Mouse (Mus musculus) lung, embryonic 14.5 days (tissue): ENCODE measurements around the gene Slamf1. TPM values are rescaled to one million over a fixed set of nuclear protein-coding genes. Genes with fewer than 3 reads are reported as not detected.

Source experiments
- ATAC-seq: fragments of 200-750 bp; cut with Nextera tagmentation; 2 replicates; pipeline ENCODE4 v1.8.0; 2017; ENCODE audit warnings: mild to moderate bottlenecking, moderate TSS enrichment, moderate library complexity; ENCODE audit not compliant: insufficient read depth
- DNase-seq: peaks from one replicate; pipeline ENCODE4 v3.0.0-alpha.2; 2015
- H3K27ac ChIP-seq: fragments of 300-500 bp; sonication (generic); 2 replicates; pipeline ENCODE4 v1.5.1; 2014; ENCODE audit warnings: low read depth, mild to moderate bottlenecking, moderate library complexity
- H3K27me3 ChIP-seq: fragments of 300-500 bp; sonication (generic); 2 replicates; pipeline ENCODE4 v1.6.1; 2014; ENCODE audit warnings: low read length, control low read depth; ENCODE audit not compliant: insufficient read depth
- H3K36me3 ChIP-seq: fragments of 300-500 bp; sonication (generic); 2 replicates; pipeline ENCODE4 v1.6.1; 2014; ENCODE audit warnings: control low read depth; ENCODE audit not compliant: insufficient read depth
- H3K4me1 ChIP-seq: fragments of 300-500 bp; sonication (generic); 2 replicates; pipeline ENCODE4 v1.6.1; 2014; ENCODE audit warnings: antibody characterized with exemption, control low read depth; ENCODE audit not compliant: insufficient read depth
- H3K4me2 ChIP-seq: fragments of 300-500 bp; sonication (generic); 2 replicates; pipeline ENCODE4 v1.6.1; 2014; ENCODE audit warnings: mild to moderate bottlenecking
- H3K4me3 ChIP-seq: fragments of 300-500 bp; sonication (generic); 2 replicates; pipeline ENCODE4 v1.5.1; 2014; ENCODE audit warnings: low read depth, low read length
- H3K9ac ChIP-seq: fragments of 300-500 bp; sonication (generic); 2 replicates; pipeline ENCODE4 v1.6.1; 2014
- H3K9me3 ChIP-seq: fragments of 300-500 bp; sonication (generic); 2 replicates; pipeline ENCODE4 v1.6.1; 2016; ENCODE audit warnings: low read depth, low read length, control low read depth
- CTCF ChIP-seq: IDR thresholded peaks from 2 replicates; pipeline ENCODE4 v1.5.1; 2016; ENCODE audit warnings: antibody characterized with exemption, low read depth
- WGBS: fragments of 180-500 bp; shearing (Covaris S2); extraction: QIAGEN DNeasy Blood & Tissue Kit; methylation state at CpG from one replicate; pipeline ENCODE4 v1.1.7; 2014; 5-methylcytosine and 5-hydroxymethylcytosine counted together
- polyA plus RNA-seq: library from polyadenylated mRNA; unstranded; fragments of >200 nt; fragmentation: Nextera tagmentation; extraction: Ambion mirVana; gene quantifications from 2 replicates; pipeline ENCODE4 v1.2.1, GENCODE M21; 2014

The Slamf1 gene
- polyA plus RNA-seq, 1 experiment from 2014 or later, result 1.1 TPM

DNA sequence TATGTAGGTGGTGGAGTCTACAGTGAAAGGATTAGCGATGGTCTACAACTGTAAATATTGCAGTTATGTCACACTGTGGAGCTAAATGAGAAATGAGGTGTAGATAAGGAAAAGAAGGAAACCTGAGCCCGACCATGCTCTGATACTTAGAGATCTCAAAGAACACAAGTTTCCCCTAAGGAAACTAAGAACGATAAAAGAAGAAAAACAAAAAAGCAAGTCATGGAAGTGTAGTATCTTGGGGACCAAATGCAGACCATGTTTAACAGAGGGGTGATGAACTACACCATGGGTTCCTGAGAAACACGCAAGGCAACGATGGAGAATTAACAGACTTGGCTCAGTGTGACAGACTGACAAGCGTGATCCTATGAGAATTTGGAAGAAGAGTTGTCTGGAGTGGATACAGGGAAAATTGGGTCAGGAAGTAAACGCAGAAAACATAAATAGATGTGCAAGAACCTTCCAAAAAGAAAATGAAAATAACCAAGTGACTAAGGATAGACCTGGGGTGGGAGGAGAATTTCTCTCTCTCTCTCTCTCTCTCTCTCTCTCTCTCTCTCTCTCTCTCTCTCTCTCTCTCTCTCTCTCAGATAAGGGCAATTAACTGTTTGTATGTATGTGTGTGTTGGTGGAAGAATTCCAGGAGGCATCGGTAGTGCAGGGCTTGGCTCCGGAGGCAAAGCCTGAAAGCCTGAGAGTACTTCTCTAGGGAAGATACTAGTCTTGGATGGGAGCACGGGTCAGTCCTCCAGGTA lies 6.5 kb downstream of the Slamf1 start:
- WGBS, result 65% methylated on average over 10 of the region's 10 CpGs
- H3K27ac ChIP-seq, result no peak overlapping the region
- no peak overlapping the region for H3K9ac ChIP-seq
- no peaks in the 10 kb centered on the region for H3K36me3 ChIP-seq
- no peaks in the 10 kb centered on the region for H3K4me1 ChIP-seq
- TF ChIP-seq CTCF, result no peak
- H3K4me2 ChIP-seq, result no peak overlapping the region
- ATAC-seq (no peak), DNase-seq (no peak)
- no peaks in the 10 kb centered on the region for H3K27me3 ChIP-seq
- no peak overlapping the region for H3K4me3 ChIP-seq
- no peaks in the 10 kb centered on the region for H3K9me3 ChIP-seq

GRCm38 (mm10) chr1:171774266-171774665 lies 7.3 kb downstream of the Slamf1 start:
- Histone ChIP-seq H3K27me3 (no peaks in the 10 kb centered on the region), H3K4me1 (no peaks in the 10 kb centered on the region), H3K4me2 (no peak overlapping the region), H3K9ac (no peak overlapping the region), H3K27ac (no peak overlapping the region), H3K36me3 (no peaks in the 10 kb centered on the region), H3K9me3 (no peaks in the 10 kb centered on the region), H3K4me3 (no peak overlapping the region)
- WGBS, result 73% methylated on average over 5 of the region's 5 CpGs
- DNase-seq, result no peak
- no peak for TF ChIP-seq CTCF
- ATAC-seq, result no peak

- no peaks in the 10 kb centered on the region for H3K9me3 ChIP-seq
- 46% methylated on average over 11 of the region's 11 CpGs for WGBS
Measured at GRCm38 (mm10) chr1:171774678-171775077, 7.8 kb downstream of the Slamf1 start.

DNA sequence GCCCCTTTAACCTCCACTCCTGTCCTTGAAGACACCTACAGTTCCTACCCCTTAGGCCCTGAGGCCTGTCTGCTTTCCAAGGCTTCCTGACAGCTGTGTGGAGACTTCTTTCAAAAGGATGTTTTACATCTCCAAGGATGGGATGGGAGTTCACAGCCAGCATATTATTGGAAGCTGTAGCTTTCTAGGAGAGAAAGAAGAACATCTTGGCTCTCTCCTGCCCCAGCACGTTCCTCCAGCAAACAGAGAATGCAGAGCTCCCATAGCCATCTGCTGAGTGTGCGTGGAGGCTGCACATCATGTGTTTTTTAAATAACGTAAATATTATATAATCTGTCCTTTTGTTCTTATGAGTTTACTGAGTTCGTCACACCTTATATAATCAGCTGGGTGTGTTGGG lies 8.9 kb downstream of the Slamf1 start:
- ATAC-seq, result no peak
- WGBS, result 63% methylated on average over 4 of the region's 4 CpGs
- no peaks in the 10 kb centered on the region for H3K27me3 ChIP-seq

More at GRCm38 (mm10) chr1:171774678-171775077, 7.8 kb downstream of the Slamf1 start:
- Histone ChIP-seq H3K27ac (no peak overlapping the region), H3K4me1 (no peaks in the 10 kb centered on the region), H3K9ac (no peak overlapping the region), H3K36me3 (no peaks in the 10 kb centered on the region), H3K4me2 (no peak overlapping the region), H3K27me3 (no peaks in the 10 kb centered on the region), H3K4me3 (no peak overlapping the region)
- DNase-seq, result no peak
- no peak for TF ChIP-seq CTCF
- no peak for ATAC-seq

GRCm38 (mm10) chr1:171777026-171777425 lies 10.1 kb downstream of the Slamf1 start:
- DNase-seq (no peak), ATAC-seq (no peak)
- Histone ChIP-seq H3K4me2 (no peak overlapping the region), H3K36me3 (no peaks in the 10 kb centered on the region), H3K27ac (no peak overlapping the region), H3K4me1 (no peaks in the 10 kb centered on the region), H3K27me3 (no peaks in the 10 kb centered on the region), H3K4me3 (no peak overlapping the region), H3K9ac (no peak overlapping the region), H3K9me3 (no peaks in the 10 kb centered on the region)
- WGBS, result 74% methylated on average over 7 of the region's 7 CpGs
- TF ChIP-seq CTCF, result no peak

More for the DNA sequence above, 8.9 kb downstream of the Slamf1 start:
- Histone ChIP-seq H3K4me2 (no peak overlapping the region), H3K36me3 (no peaks in the 10 kb centered on the region), H3K4me1 (no peaks in the 10 kb centered on the region), H3K9ac (no peak overlapping the region), H3K4me3 (no peak overlapping the region), H3K9me3 (no peaks in the 10 kb centered on the region), H3K27ac (no peak overlapping the region)
- no peak for DNase-seq
- no peak for TF ChIP-seq CTCF

- Histone ChIP-seq H3K9me3 (no peaks in the 10 kb centered on the region), H3K4me1 (no peaks in the 10 kb centered on the region), H3K4me3 (no peak overlapping the region), H3K4me2 (no peak overlapping the region), H3K9ac (no peak overlapping the region), H3K27me3 (no peaks in the 10 kb centered on the region), H3K27ac (no peak overlapping the region), H3K36me3 (no peaks in the 10 kb centered on the region)
- DNase-seq, result no peak
- TF ChIP-seq CTCF, result no peak
- ATAC-seq, result no peak
- WGBS, result 81% methylated on average over 5 of the region's 5 CpGs
Measured at GRCm38 (mm10) chr1:171782287-171782915, 15.5 kb downstream of the Slamf1 start.

- no peaks in the 10 kb centered on the region for H3K36me3 ChIP-seq
- no peak overlapping the region for H3K4me2 ChIP-seq
- H3K27me3 ChIP-seq, result no peaks in the 10 kb centered on the region
- WGBS, result 85% methylated on average over 1 of the region's 1 CpGs
- no peaks in the 10 kb centered on the region for H3K4me1 ChIP-seq
- no peak overlapping the region for H3K4me3 ChIP-seq
- no peak overlapping the region for H3K27ac ChIP-seq
- H3K9me3 ChIP-seq, result no peaks in the 10 kb centered on the region
- no peak overlapping the region for H3K9ac ChIP-seq
- no peak for DNase-seq
- no peak for TF ChIP-seq CTCF
- no peak for ATAC-seq
Measured at GRCm38 (mm10) chr1:171785871-171786270, 18.9 kb downstream of the Slamf1 start.
